Mouse (Mus musculus) G1E-ER4 (cell line): Measurements from ENCODE around the gene Dmrt1. TPM values are rescaled to one million over a fixed set of nuclear protein-coding genes. Genes with fewer than 3 reads are reported as not detected.

Source experiments
- GATA1 ChIP-seq: IDR thresholded peaks from one replicate; pipeline ENCODE4 v1.8.0; 2012; ENCODE audit warnings: low read length, inconsistent platforms
- polyA plus RNA-seq: library from polyadenylated mRNA; stranded (reverse); fragments of >175 nt; gene quantifications from 2 replicates; pipeline ENCODE4 v1.2.3, GENCODE M21; 2012

Gene Dmrt1
- polyA plus RNA-seq, 1 experiment = not detected

- TF ChIP-seq GATA1 = no peak
Observed at GRCm38 (mm10) chr19:25608961-25609850, 103.8 kb downstream of the Dmrt1 start.

- TF ChIP-seq GATA1 = no peak
Observed at GRCm38 (mm10) chr19:25610015-25610410, 104.6 kb downstream of the Dmrt1 start, which contains the start of gene Dmrt3. Dmrt3 (plus strand) TSS chr19:25610301.

- no peak for TF ChIP-seq GATA1
Observed at GRCm38 (mm10) chr19:25610411-25611111, 105.1 kb downstream of the Dmrt1 start.

- no peak for TF ChIP-seq GATA1
Observed at GRCm38 (mm10) chr19:25611116-25611515, 105.7 kb downstream of the Dmrt1 start.

- no peak for TF ChIP-seq GATA1
Observed at GRCm38 (mm10) chr19:25611876-25612805, 106.7 kb downstream of the Dmrt1 start.

- no peak for TF ChIP-seq GATA1
Observed at GRCm38 (mm10) chr19:25612806-25613295, 107.4 kb downstream of the Dmrt1 start.

- TF ChIP-seq GATA1 = no peak
Observed at GRCm38 (mm10) chr19:25613476-25614300, 108.3 kb downstream of the Dmrt1 start.

- TF ChIP-seq GATA1 = no peak
Observed at GRCm38 (mm10) chr19:25615889-25616288, 110.5 kb downstream of the Dmrt1 start.

- no peak for TF ChIP-seq GATA1
Observed at GRCm38 (mm10) chr19:25622291-25623251, 117.2 kb downstream of the Dmrt1 start.

GRCm38 (mm10) chr19:25628490-25628889 lies 123.1 kb downstream of the Dmrt1 start:
- no peak for TF ChIP-seq GATA1

GRCm38 (mm10) chr19:25635119-25635518 lies 129.7 kb downstream of the Dmrt1 start:
- no peak for TF ChIP-seq GATA1

GRCm38 (mm10) chr19:25635622-25636244 lies 130.3 kb downstream of the Dmrt1 start:
- TF ChIP-seq GATA1 = no peak

GRCm38 (mm10) chr19:25638766-25639361 lies 133.4 kb downstream of the Dmrt1 start:
- no peak for TF ChIP-seq GATA1
